Mouse (Mus musculus) 416B (cell line): ENCODE data around the gene Chaf1a.
"Not testable (repeated sequence)": the region's sequence is repeated elsewhere in the genome, so short reads cannot be mapped to it uniquely, and the experiment has no call there.

Source experiments
- DNase-seq: peaks from one replicate; pipeline ENCODE4 v3.0.0; 2011; ENCODE audit warnings: low read depth

Gene Chaf1a

DNA sequence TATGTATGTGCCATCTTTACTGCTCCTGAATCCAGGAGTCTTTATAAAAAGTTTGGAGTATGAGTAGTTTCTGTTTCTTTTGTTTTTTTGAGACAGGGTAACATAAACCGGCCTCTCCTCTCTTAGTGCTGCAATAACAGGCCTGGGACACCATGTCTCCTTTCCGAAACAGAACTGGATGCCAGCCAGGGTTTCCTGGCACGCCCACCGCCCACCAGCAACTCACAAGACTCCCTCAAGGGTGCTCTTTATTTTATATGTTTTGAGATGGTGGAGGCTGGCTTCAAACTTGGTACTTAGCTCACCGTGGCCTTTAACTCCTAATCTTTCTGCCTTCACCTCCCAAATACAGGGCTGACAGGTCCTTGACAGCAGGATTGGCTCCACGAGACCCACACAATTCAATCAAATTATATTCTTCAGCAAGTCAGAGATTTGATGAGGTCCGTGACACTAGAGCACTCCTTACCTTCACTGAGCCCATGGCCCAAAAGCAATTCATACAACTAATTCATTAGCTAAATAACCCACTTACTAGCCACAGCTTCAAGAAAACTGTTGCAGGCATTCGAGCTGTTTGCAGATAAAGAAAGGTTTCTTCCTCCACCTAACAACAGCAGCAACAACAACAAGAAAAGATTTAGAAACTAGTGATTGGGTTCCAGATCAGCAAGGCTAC, 1.5 kb upstream of the Chaf1a start:
- peak; percentile 33 for DNase-seq

DNA sequence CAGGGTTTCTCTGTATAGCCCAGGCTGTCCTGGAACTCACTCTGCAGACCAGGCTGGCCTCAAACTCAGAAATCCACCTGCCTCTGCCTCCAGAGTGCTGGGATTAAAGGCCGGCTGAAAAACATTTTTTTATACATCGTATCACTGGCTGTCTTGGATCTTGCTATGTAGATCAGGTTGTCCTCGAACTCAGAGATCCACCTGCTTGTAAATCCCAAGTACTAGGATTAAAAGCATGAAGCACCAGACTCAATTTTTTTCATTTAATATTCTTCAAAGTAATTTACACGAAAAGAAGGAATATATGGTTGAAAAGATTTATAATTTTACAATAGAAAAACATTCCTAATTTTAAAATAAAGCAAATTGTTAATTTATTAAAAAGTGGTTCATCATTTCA, 894 bp upstream of the Chaf1a start:
- no peak for DNase-seq

DNA sequence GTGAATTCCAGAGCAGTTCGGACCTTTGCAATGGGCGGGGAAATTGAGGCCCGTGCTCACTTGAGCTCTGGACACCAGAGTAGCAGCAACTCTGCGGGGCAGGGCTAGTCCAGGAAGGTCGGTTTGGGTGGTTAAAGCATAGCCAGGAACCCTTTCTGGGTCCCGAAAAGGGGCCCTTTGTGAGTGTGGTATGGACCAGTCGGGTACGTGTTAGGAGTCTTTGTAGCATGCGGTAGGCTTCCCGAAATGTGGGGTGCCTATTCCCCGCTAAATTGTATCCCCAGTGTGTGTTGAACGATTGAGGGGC, 571 bp downstream of the Chaf1a start:
- no peak for DNase-seq

DNA sequence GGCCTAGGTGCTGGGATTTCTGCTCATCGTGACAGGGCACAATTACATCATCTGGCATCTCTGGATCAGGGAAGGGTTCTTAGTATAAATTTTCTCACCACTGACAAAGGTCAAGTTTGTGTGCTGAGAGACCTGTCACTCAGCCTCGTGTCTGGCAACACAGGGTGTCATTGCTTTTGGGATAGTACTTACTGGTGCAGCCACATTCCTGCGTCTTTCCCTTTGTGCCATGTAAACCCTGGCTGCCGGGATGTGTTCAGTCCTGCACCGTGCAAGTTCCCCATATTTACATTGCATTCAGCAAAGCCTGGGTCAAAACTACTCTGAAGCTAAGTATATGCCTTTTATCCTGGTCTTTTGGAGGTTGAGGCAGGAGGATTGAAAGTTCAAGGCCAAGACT, 11.1 kb downstream of the Chaf1a start:
- no peak for DNase-seq

DNA sequence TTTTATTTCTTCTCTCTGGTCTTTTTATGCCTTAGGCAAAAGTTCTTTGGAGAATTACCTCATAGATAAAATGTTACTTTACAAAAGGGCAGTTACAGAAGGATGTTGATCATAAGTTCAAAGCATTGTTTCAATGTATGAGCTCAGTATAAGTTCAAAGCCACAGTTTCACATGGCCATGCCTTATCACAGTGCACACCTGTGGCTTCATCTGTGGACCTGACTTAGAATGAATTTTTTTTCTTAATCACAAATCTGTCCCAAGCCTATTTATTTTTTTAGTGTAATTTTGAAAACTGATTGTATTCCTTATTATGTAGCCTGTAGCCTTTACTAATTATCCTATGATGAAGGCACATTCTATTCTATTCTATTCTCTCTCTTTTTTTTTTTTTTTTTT, 14.7 kb downstream of the Chaf1a start:
- no peak for DNase-seq

DNA sequence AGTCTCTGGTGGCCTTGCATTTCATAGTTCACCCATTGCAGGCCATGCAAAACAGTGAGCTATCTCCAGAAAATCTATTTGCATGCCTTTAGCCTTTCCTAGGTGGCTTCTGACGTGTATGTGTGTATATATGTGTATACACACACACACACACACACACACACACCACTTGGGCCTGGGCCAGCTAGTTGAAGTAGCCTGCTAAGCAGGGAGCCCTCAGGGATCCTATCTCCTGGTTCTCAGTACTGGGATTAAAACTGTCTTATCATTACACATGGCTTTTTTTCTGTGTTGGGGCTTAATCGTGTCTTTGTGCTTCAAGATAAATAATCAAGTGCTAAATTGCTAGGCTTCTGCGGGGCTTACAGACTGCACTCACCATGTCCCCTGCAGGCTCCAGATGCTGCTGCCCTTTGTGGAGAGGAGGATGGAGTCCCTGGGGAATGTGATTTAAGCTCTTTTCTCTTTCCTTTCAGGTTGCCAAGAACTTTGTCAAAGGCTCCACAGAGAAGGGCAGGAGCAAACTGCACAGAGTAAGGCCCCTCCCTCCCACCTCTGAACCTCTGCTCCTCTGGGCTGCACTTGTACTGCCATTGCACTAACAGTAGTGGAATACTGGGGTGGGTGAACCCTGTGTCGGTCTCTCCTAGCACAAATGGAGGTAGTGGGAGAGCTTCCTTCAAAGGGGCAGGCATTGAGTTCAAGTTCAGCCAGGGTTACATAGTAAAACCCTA, 15.9 kb downstream of the Chaf1a start:
- DNase-seq = no peak

DNA sequence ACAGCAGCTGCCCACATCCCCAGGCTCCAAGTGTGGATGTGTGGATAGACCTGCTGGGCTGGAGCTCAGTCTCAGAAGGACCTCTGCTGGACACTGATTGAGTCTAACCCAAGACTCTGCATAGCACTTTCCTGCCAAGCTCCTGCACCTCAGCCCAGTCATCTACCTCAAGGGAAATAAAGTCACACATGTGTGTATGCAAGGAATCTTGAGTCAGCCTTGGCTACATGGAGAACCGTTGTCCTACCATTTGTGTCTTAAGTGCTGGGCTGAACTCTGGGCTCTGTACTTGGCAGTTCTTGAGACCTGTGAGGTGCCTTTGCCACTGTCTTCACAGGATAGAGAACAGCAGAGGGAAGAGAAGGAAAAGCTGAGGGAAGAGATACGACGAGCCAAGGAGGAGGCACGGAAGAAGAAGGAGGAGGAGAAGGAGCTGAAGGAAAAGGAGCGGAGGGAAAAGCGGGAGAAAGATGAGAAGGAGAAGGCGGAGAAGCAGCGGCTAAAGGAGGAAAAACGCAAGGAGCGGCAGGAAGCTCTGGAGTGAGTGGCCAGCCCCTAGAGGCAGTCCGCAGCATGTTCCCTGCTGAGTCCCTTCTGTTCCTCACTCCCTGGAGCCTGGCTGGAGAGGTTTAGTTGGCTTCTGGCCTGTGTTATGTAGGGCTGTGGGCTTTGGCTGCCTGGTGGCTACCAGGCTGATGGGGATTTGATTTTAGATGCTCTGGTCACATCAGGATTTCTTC, 17.3 kb downstream of the Chaf1a start:
- DNase-seq = no peak

DNA sequence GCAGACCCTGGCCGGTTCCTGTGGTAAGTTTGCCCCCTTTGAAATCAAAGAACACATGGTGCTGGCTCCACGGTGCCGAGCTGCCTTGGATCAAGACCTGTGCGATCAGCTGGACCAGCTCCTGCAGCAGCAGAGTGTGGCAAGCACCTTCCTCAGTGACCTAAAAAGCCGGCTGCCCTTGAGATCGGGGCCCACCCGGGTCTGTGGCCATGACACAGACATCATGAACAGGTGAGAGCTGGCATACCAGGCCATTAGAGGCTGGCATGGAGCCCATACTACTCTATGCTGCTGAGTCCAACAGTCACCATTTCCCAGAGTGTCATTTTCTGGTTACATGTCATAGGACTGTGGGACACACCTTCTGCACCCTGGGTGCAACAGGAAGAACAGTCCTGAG, 21.8 kb downstream of the Chaf1a start:
- no peak for DNase-seq

DNA sequence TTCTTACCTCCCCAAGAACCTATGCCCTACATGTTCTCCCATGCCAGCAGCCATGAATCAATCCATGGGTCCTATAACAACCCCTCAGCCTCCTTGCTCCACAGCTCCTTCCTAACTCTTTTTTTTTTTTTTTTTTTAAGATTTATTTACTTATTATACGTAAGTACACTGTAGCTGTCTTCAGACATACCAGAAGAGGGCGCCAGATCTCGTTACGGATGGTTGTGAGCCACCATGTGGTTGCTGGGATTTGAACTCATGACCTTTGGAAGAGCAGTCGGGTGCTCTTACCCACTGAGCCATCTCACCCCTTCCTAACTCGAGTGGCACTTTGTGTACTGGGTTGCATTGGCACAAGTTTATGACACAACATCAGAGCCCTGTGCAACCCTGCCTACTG, 25.5 kb downstream of the Chaf1a start:
- DNase-seq = not testable (repeated sequence)

DNA sequence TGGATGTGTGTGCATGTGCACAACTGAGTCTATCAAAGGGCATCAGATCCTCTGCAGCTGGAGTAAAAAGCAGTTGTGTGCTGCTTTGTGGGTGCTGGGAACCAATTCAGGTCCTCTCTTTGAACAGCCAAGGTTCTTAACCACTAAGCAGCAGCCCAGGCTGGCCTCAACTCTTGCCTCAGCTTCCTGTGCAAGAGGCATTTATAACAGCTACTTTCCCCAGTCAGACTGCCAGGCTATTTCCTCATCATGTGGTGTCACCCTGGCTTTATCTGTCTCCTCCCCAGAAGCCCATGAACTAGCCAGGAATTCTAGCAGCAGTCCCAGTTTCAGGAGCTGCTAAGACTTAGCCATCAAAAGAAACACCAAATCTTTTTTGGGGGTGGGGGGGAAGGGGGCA, 26.2 kb downstream of the Chaf1a start:
- peak; percentile 84 for DNase-seq

DNA sequence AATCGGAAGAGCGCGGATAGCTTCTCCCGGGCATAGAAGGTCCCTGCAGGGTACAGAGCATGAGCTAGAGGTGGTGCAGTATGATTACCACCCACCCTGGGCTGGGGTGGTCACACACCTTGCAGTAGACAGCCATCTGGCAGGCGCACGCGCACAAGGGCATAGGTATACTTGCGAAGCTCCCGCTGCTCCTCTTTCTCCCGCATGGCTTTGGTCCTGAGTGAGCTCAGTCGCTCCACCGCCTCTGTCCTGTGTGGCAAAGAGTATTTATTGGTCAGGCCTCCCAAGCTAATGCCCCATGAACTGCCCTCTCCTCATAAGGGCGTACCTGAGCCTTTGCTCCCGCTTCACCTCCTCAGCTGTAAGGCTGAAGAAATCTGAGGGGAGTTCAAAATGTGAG, 28.8 kb downstream of the Chaf1a start:
- no peak for DNase-seq

DNA sequence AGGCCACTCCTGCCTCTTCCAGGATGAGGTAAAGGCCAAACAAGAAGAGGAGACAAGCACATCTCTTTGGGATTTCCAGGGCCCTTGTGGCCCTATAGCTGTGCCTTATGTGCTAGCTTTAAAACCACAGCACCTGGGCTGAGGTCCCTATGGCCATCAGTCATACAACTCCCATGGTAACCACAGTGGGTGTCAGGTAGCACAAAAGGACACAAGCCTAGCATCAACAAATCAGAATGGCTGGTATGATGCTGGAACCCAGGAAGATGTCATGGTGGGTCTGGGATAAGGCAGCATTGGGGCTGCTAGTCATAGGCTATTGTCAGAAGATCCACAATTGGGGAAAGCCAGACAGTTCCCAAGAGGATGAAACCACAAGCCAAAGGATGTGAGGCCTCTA, 30.9 kb downstream of the Chaf1a start:
- no peak for DNase-seq

DNA sequence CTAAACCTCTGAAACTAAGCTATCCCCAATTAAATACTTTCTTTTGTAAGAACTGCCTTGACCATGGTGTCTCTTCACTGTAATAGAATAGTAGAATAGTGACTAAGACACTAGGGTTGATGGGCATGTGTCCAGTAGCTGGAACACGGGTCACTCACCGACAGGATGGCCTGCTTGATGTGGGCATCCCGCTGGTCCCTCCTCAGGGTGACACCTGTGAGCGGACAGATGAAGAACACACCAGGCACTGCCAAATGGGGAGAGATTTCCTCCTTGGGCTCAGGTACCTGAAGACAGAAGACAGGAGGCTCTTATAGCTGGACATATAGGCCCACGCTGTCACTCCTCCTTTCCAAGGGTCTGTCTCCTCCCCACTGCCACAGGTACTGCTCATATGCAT, 32.0 kb downstream of the Chaf1a start:
- DNase-seq = no peak

DNA sequence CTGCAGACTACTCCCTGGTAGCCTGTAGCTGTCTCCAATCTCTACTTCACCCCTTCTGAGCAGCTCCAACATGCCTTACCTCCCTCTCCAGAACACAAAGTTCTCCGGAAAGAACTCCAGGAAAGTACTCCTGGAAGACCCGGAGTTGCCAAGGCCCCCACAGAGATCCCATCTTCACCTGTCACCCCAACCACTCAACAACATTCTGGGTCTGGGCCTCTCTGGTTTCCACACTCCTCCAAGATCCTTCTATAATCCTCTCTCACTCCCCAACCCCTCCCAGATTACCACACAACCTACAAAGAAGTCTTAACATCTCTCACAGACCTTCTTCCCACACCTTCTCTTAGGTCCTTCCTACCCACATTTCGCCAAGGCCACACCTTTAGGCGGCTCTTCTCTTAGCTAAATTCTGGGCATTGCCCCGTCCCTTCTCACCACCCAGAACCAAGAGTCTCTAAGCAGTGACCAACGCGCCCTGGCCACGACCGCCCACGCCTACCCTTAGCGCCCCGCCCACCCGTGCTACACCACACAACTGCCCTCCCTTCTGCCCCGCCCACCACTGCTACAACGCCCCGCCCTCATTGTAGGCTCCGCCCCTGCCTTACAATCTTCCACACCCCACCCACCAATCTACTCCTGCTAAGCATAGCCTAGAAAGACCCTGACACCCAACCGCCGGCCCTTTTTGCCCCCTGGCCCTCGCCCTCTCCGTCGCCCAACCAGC, 34.0 kb downstream of the Chaf1a start:
- DNase-seq = peak; percentile 94

DNA sequence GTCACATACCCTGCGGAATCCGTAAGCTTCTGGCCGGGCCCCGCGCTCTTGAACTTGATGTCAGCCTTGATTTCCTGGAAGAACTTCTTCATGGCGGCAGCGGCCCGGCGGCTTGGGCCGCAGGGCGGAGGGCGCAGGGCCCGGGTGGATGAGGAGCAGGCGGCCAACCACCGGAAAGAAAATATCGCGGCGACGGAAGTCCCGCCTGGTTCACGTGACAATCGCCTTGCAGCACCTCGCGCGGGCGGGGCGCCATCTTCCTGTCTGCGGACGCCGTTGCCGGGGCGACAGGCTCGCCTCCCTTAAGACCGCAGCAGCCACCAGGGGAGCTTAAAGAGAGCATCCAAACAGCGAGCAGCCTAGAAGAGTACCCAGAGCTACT, 34.6 kb downstream of the Chaf1a start, which contains the start of gene Ubxn6:
Gene Ubxn6, minus strand, starts transcription at position 202 of the 382 bp plus-strand sequence.
- peak; percentile 98 for DNase-seq

DNA sequence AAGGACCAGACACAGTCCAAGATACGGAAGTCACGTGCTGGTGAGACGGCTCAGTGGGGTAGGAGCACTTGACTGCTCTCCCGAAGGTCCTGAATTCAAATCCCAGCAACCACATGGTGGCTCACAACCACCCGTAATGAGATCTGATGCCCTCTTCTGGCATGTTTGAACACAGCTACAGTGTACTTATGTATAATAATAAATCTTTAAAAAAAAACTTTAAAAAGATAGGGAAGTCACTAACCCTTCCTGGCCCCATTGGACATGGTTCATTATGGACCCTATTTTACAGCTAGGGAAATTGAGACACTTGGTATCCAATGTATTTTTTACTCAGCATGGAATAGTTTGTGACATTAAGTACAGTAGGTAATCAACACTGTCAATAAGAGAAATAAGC, 37.3 kb downstream of the Chaf1a start:
- no peak for DNase-seq

DNA sequence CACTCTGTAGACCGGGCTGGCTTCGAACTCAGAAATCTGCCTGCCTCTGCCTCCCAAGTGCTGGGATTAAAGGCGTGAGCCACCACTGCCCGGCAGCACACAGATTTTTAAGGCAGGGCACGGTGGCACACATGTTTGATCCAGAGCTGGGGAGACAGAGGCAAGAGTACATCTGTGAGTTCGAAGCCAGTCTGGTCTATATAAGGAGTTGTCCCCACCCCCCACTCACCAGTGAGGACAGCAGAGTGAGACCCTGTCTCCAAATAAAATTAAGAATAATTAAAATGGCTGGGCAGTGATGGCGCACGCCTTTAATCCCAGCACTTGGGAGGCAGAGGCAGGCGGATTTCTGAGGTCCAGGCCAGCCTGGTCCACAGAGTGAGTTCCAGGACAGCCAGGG, 38.1 kb downstream of the Chaf1a start:
- not testable (repeated sequence) for DNase-seq

DNA sequence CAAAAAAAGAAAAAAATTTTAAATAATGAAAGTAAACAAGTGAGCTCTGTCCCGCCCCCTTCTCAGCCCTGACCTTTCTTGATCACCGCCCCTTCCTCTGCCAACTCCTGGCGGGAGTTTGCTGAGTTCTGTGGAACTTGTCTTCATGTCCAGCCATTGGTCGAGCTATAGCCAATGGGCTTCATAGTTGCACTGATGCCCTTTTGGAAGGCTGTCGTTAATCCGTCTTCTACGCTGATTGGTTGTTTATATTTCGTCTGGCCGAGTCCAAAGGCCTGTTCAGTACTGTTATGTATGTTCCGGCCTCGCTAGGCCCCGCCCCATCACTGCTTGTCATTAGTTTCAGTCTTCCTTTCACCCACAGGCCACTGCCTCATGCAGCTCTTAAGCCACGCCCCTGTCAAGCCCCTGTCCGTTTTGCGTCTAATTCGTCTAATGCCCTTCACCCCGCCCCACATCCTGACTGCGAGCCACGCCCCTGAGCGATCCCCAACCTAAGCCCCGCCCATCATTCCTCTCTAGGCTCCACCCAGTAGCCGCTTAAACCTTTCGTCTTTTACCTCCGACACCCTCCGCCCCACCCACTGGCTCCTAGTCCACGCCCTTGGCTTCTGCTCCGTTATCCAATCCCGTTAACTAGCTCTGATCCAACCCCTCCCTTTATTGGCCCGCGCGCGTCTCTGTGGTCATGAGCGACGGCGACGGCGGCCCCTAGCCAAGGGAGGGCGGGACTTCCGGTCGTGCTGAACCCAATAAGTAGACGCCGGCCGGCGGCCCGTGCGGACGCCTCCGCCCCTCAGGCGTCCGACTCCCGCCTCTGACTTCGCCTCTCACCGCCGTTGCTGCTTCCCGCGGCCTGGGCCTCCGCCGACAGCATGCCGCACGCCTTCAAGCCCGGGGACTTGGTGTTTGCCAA, 38.9 kb downstream of the Chaf1a start, which contains the start of gene Hdgfl2:
Gene Hdgfl2, plus strand, starts transcription at position 755 of the 916 bp plus-strand sequence.
- peak; percentile 100 for DNase-seq

DNA sequence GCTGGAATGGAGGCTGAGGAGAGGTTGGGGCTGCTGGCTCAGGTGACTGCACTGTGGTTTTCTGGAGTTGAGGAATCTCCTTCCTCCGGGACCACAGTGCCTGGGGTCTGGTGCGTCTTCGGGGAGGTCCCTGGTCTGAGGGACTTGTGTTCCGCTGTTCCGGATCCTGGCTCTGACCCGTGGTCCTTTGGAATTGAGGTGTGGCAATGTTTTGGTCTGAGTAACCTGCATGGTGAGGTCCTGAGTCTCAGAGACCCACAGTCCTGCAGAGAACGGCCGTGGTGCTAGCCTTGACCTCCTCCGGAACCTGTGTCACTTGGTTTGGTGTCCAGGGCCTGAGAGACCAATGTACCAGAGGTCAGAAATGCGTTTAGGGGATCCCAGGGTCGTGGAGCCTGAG, 39.7 kb downstream of the Chaf1a start:
- no peak for DNase-seq

DNA sequence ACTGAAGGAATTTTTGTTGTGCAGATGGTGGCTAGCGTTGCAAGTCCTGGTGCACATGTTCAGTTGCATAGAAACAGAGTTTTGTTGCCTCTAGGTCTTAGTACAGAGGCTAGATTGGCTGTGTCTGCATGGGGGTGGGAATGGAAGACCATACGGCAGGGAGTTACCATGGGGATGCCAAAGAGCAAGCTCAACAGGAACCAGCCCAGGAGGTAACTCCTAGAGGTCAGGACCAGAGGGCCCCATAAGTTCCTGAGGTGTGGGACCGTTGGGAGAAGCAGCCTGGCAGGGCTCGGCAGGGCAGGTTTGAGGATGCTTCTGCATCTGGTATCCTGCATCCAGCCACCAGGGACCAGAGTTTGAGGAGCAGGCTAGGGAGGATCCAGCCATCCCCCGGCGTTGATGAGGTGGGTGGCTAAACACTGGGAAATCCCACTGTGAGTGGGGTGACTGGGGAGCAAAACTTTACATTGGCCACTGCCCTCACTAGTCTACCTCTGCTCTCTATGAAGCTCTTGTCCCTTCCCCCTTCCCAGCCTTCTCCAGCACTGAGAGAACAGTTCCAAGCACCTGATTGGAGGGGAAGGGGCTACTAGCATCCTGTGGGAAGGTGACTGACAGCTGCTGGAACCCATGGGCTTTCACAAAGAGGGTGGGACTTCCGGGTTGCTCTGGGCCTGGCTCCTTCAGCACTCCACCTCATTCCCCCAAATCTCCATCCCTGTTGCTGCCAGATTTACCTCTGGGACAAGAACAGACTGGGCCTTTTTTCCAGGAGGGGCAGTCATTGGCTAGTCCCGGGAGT, 40.7 kb downstream of the Chaf1a start:
- DNase-seq = peak; percentile 81

DNA sequence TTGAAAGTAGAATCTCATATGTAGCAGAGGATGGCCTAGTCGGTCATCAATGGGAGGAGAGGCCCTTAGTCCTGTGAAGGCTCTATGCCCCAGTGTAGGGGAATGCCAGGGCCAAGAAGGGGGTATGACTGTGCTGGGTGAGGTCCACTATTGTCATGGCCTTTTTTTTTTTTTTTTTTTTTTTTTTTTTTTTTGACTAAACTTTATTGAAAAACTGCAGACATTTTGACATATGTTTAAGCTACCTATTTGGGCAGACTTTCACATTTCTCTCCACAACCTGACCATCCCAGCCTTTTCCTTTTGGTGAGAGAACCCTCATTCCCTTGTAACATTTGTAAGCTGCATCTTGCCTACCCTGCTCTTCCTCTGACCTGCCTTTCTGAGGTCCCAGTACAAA, 52.1 kb downstream of the Chaf1a start:
- no peak for DNase-seq
